Mouse (Mus musculus) thymus, postnatal 25 days (tissue): Measurements from ENCODE around the gene Aasdh.

Experiments used
- DNase-seq: peaks from one replicate; pipeline ENCODE4 v3.0.0; 2022

Gene Aasdh

GRCm38 (mm10) chr5:76910807-76911206 lies 5.5 kb upstream of the Aasdh start:
- no peak for DNase-seq

GRCm38 (mm10) chr5:76906155-76906499 lies 813 bp upstream of the Aasdh start:
- no peak for DNase-seq

- no peak for DNase-seq
Measured at GRCm38 (mm10) chr5:76904713-76905404, 455 bp downstream of the Aasdh start.

- DNase-seq: no peak
Measured at GRCm38 (mm10) chr5:76902131-76902530, 3.2 kb downstream of the Aasdh start.

GRCm38 (mm10) chr5:76893084-76893483 lies 12.2 kb downstream of the Aasdh start:
- no peak for DNase-seq

GRCm38 (mm10) chr5:76892608-76893007 lies 12.7 kb downstream of the Aasdh start:
- DNase-seq: no peak

GRCm38 (mm10) chr5:76887011-76887410 lies 18.3 kb downstream of the Aasdh start:
- no peak for DNase-seq

GRCm38 (mm10) chr5:76884107-76884506 lies 21.2 kb downstream of the Aasdh start:
- DNase-seq: no peak

GRCm38 (mm10) chr5:76876106-76876758 lies 29.1 kb downstream of the Aasdh start:
- DNase-seq: no peak

GRCm38 (mm10) chr5:76869553-76869952 lies 35.8 kb downstream of the Aasdh start:
- no peak for DNase-seq

- DNase-seq: peak; percentile 62
Measured at GRCm38 (mm10) chr5:76868693-76869286, 36.5 kb downstream of the Aasdh start.

- DNase-seq: no peak
Measured at GRCm38 (mm10) chr5:76866819-76867218, 38.5 kb downstream of the Aasdh start.

GRCm38 (mm10) chr5:76858444-76858843 lies 46.9 kb downstream of the Aasdh start:
- no peak for DNase-seq

GRCm38 (mm10) chr5:76857103-76858015 lies 48.0 kb downstream of the Aasdh start:
- DNase-seq: no peak

GRCm38 (mm10) chr5:76855829-76856600 lies 49.3 kb downstream of the Aasdh start:
- DNase-seq: no peak

GRCm38 (mm10) chr5:76853549-76853948 lies 51.8 kb downstream of the Aasdh start:
- peak; percentile 78 for DNase-seq

GRCm38 (mm10) chr5:76851316-76851715 lies 54.0 kb downstream of the Aasdh start:
- DNase-seq: no peak

- no peak for DNase-seq
Measured at GRCm38 (mm10) chr5:76847106-76847505, 58.2 kb downstream of the Aasdh start.

GRCm38 (mm10) chr5:76844618-76845186 lies 60.6 kb downstream of the Aasdh start:
- no peak for DNase-seq

- no peak for DNase-seq
Measured at GRCm38 (mm10) chr5:76843851-76844419, 61.4 kb downstream of the Aasdh start.

GRCm38 (mm10) chr5:76843448-76843847 lies 61.9 kb downstream of the Aasdh start:
- DNase-seq: peak; percentile 62

- no peak for DNase-seq
Measured at GRCm38 (mm10) chr5:76841859-76842258, 63.5 kb downstream of the Aasdh start.
